Mouse (Mus musculus) ZHBTc4 (cell line): ENCODE data around the gene Cacna1d.

Experiments
- DNase-seq: peaks from one replicate; pipeline ENCODE4 v3.0.0-alpha.2; 2011; ENCODE audit warnings: low read depth, low spot score

The Cacna1d gene

GRCm38 (mm10) chr14:30024387-30024786, 466.9 kb downstream of the Cacna1d start:
- no peak for DNase-seq

DNA sequence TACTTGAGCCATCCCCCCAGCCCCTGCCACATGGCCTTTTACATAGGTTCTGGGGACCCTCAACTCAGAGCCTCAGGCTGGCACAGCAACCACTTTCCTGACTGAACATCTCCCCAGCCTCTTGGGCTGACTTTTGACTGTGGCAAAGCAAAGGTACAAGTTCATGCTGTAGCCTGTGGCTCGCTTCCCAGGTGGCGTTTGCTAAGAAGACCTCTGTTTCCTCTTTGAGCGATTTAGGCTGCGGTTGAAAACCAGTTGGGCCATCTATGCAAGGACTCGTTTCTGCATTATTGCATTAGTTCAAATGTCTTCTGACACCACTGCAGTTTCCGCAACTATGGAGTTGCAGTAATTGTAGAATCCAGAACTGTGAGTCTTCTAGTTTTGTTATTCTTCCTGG, 468.8 kb downstream of the Cacna1d start:
- DNase-seq = no peak

DNA sequence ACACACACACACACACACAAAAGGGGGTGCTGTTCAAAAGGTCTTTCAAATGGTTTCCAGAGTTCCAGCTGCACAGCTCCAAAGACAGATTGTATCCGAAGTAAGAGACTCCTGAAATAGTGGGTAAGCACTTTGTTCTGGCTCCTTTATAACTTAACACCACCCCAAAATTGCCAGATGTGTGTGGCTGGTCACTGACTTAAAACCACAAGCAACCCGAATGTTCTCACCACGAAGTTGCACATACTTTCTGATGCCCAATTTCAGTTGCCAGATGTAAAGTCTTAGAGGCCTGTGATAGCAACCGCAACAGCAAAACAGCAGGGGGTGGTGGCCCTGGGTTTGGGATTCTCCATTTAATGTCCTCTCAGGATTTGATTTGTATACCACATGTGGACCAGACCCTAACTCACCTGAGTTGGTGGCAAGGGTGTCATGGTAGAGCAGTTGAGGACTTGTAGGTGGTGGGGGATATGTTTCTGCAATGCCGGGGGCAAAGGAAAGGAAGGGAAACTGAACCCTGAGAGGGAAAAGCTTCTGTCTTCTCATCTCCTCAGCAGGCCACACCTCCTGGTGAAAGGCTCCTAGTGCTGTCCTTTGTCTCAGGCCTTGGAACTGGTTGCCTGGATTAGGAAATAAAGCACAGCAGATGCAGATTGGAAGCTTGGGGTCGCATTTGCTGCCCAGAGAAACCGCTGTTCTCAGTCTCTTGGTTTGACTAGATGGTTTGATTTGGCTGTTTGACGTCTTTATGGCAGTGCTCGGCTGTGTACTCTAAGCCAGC, 471.3 kb downstream of the Cacna1d start:
- no peak for DNase-seq

DNA sequence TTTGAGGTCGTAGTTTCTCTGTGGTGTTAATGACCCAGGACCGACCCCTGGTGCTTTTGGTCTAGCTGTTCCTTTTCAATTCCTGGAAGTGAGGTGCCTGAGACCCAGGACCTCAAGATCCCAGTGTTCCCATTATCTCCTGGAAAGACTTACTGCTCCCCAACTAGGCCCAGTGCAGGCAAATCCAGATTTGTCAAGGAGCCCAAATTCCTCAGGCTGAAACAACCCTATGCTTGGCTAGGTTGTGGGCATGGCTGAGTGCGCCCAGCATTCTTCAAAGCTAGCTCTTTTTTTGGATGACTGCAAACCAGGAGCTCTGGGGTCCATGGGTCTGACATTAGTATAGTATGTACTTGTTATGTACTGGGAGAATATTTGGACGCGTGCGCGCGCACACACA, 471.9 kb downstream of the Cacna1d start:
- DNase-seq = no peak

- no peak for DNase-seq
Measured at GRCm38 (mm10) chr14:30018846-30019245, 472.4 kb downstream of the Cacna1d start.

DNA sequence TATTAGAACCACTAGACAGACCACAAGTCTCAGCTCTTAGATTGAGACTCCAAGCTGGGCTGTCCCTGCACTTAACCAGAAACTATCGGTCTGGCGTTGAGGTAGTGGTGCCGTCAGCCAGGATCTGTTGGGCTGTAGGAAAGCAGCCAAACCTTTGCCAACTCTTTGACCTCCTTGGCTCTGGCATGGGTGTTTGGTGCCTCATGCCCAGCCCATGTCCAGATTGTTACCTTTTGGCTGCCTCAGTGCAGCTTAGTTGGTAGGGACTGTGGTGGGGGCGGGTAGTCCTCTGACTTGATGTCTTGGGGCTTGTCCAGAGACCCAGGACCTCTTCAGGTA, 472.8 kb downstream of the Cacna1d start:
- no peak for DNase-seq

DNA sequence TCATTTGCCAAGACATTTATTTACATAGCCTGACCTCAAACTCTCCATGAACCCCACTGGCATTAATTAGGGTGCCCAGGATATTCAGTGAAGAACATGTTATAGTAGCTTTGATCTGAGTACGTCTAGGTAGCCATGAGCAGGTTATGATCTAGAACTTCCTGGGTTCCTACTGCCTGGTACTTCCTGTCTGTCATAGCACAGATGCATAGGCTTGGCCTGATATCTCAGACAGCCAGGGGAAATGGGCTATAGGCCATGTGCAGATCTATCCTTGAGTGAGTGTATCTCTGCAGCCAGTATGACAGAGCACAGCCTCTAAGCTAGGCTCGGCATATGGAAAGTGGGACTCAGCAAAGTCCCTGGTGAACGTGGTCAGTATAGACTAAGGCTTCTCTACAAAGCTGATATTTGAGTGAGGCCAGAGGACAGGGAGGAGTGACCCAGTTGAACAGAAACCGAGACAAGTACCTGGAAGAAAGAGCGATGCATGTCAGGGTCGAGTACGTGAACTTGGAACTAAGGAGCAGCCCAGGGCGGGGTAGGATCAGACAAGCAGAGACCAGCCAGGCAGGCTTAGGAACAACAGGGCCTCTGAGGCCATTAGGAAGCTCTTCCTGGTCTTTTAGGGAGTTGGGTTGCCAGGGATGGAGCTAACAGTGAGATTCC, 473.3 kb downstream of the Cacna1d start:
- no peak for DNase-seq

DNA sequence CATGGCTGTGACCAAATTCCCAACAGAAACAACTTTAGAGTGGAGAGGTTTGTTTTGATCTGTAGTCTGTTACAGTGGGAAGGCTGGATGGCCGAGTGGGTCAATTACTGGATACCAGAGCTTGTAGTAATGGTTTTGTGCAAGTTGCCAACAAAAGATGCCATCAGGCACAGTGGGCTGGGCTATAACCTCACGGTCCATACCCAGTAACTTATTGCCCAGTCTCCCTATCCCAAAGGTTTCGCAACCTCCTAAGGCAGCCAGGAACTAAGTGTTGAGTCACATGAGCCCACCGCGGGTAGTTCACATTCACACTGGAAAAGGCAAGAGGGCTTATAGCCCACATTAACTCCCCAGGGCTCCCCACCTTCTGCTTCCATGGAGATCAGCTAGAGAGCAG, 474.6 kb downstream of the Cacna1d start:
- DNase-seq = no peak

GRCm38 (mm10) chr14:30015008-30015407, 476.2 kb downstream of the Cacna1d start:
- no peak for DNase-seq

DNA sequence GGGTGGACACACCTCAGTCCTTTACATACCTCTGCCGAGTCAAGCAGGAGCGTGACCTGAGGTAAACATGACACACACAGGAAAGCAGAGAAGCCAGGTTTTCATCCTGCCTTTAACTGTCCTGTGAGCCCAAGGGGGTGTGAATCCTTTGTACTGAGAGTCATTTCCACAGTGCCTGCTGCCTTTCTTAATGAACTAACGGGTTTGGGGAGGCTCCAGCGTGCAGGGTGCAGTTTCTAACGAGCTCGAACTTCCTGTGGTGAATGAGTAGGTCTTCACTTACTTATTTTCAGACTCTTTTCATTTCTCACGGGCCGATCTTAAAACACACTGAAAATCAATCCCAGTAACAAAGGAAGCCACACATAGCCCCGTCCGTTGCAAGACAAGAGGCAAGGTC, 476.8 kb downstream of the Cacna1d start:
- no peak for DNase-seq

- DNase-seq = no peak
Measured at GRCm38 (mm10) chr14:30011886-30012560, 479.2 kb downstream of the Cacna1d start.

GRCm38 (mm10) chr14:30009864-30010560, 481.2 kb downstream of the Cacna1d start:
- DNase-seq = no peak

- peak; percentile 45 for DNase-seq
Measured at GRCm38 (mm10) chr14:30008733-30009575, 482.3 kb downstream of the Cacna1d start, which contains the start of the genes Il17rb and Chdh. Gene Il17rb (minus strand): TSS chr14:30008896. Gene Chdh (plus strand): TSS chr14:30009023.

DNA sequence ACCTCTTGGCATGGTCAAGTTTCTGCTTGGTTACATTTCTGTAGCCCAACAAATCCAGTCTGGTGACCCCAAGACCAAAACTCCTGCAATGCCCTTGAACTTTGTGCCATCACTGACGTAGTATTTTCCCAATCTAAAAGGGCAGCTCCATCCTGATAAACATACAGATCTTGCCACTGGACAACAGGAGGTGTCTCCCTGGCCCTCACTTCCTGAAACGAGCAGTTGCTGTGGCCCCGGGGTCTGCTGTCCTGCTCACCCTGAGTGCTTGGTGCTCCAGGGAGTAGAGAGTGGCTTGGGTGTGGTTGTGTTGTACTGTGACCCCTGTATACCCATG, 491.8 kb downstream of the Cacna1d start:
- no peak for DNase-seq

DNA sequence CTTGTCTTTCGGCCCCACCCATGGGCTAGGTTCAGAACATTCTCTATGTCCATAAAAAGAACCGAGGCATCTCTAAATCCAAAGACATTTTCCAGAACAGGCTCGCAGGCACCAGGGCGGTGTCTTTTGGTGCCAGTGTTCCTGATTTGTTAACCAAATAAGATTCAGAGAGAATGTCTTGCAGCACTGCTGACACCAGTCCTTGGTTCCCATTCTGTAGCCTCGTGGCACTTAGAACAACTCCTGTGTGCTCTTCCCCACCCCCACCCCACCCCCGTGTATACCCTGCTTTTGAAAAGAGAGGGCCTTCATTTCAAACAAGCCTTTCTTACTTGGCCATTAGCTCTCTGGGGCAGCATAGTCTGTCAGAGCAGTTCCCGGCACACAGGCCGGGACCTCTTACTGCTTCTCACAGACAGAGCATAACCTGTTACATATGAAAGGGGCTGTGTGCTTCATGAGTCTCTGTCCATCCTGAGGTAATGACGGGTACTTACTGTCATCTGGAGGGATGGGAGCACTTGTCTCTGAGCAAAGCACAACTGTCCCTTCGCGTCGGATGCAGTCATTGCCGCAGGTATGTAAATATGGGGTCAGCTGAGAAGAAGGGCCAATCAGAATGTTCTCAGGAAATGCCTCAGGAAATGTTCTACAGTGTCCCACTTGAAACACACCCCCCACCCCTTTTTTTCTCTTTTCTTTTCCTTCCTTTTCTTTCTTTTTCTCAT, 492.3 kb downstream of the Cacna1d start:
- DNase-seq = peak; percentile 25

DNA sequence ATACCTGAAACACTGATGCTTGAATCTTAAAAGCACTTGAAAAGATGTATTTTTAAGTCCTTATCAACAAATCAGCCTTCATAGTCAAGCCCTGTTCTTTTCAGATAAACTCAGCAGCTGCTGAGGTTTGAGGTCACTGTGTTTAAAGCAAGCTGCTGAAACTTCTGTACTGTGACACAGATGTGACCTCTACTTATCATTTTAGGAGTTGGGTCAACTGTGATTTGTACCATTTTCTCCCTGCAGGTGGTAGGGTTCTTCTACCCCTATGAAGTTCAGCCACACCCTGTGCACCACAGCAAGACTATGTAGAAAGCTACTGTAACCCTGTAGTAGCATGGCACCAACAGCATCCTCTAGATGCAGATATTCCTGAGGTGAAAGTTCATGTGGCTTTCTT, 493.9 kb downstream of the Cacna1d start:
- no peak for DNase-seq

DNA sequence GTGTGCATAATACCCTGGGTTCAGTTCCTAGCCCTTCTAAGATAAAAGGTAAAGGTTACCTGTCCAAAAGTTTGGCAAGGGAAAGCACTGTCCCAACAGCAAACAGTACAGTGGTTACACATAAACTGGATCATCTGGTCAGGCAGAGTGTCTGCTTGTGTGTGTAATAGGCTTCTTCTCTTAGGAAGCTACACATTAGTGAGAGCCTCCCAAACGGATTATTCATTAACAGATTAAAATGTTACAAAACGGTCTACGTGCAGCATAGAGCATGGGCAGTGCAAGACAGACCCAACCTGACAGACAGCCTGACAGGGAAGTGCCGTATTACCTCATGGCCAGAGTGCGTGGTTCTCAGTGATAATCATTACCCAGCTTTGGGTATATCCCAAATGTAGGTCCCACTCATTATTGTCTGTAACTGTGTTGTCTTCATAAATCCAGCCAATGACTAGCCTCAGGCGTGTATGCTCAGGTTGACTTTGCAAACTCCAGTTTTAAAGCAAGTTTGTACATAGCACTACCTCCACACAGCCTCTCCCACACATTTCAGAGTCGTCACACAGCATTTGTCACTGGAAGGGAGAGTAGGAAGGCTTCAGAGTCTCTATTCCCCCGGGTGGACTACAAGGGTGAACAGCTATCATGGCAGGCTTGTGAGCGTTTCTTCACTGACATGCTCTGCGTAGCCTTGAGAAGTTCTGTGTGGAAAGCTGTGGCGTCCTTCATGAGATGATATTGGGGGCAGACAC, 495.1 kb downstream of the Cacna1d start:
- DNase-seq = no peak

DNA sequence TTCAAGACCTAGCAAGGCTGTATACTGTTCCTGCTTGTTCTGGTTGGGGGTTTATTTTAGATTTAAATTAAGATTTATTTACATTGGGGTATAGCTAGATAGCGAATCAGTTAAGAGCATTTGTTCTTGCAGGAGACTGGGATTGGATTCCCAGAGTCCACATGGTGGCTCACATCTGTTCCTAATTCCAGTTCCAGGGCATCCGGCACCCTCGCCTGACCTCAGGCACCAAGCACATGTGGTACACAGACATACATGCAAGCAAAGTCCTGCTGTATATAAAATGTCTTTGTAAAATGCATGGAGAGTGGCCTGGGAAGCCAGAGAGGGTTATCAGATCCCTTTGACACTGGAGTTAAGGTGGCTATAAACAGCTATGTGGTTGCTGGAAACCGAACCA, 496.3 kb downstream of the Cacna1d start:
- no peak for DNase-seq
